Mouse (Mus musculus) brain, adult 2 months (tissue): Measurements from ENCODE around the gene Tgm1.

Source experiments
- DNase-seq: peaks from one replicate; pipeline ENCODE4 v3.0.0; 2011; ENCODE audit warnings: low read depth, low spot score

The Tgm1 gene

DNA sequence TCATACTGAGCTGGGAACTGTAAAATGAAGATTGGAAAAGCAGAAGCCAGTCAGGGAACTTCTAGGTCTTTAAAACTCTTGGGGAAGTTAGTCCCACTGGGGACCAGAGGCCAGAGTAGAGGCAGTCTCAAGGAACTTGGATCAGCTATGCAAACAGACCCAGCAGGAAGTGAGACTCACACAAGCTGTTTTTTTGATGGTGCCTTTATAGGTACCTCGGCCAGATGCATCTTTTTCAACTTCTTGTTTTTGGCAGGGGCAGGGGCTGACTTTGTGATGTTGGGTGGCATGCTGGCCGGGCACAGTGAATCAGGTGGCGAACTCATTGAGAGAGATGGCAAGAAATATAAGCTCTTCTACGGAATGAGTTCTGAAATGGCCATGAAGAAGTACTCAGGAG is 36.1 kb downstream of the Tgm1 start:
- no peak for DNase-seq

- no peak for DNase-seq
Observed at GRCm38 (mm10) chr14:55672741-55673060, 41.0 kb downstream of the Tgm1 start.

DNA sequence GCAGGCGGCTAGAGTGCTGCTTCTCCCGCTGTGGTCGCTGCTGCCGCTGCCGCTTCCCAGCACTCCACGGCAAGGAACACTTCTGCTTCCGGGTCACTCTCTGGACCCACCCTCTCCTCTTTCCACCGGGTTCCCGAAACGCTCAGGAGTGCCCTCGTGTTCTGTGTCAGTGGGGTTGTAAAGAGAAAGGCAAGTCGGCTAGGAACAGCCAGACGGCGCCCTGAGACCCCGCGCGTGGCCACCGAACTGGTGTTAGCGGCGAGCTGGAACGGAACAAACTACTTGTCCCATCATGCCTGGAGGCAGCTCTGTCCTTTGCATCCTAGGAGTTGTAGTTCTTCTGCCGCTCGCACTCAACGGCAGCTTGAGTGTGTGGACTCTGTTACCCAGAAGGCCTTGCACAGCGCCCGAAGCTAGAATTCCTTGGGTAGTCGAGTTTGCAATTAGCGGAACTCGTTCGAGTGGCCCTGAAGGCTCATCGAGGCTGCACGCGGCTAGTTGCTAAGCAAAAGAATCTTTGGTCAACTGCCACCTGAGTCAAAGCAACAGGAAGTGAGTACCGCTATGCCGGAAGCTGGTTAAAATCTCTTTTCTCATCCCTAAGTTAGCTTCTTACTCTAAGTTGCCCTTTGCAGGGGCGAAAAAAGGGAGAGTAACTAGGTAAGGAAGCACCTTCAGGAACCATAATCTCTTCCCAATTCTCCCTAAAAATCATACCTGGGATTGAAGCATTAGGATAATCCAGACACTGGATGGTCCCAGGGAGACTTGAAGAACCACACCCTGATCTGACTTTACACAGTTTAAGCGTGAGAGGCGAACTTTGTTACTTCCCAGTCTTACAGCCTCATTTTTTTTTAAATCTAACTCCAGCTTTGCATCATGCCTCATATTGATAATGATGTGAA is 41.6 kb downstream of the Tgm1 start, which contains the start of the genes Gmpr2 and Nedd8:
TSS of gene Gmpr2 (plus strand) at position 109 of the 908 bp plus-strand sequence.
TSS of gene Nedd8 (minus strand) at position 292 of the 908 bp plus-strand sequence.
- peak; percentile 99 for DNase-seq

- no peak for DNase-seq
Observed at GRCm38 (mm10) chr14:55671486-55671832, 42.3 kb downstream of the Tgm1 start.

- no peak for DNase-seq
Observed at GRCm38 (mm10) chr14:55660636-55661035, 53.1 kb downstream of the Tgm1 start.

GRCm38 (mm10) chr14:55659960-55660573 is 53.7 kb downstream of the Tgm1 start, which contains the start of gene Mdp1:
Gene Mdp1 (minus strand): TSS chr14:55660508.
- DNase-seq = peak; percentile 96

GRCm38 (mm10) chr14:55658011-55658410 is 55.7 kb downstream of the Tgm1 start:
- no peak for DNase-seq

- DNase-seq = no peak
Observed at GRCm38 (mm10) chr14:55656935-55657334, 56.8 kb downstream of the Tgm1 start.

DNA sequence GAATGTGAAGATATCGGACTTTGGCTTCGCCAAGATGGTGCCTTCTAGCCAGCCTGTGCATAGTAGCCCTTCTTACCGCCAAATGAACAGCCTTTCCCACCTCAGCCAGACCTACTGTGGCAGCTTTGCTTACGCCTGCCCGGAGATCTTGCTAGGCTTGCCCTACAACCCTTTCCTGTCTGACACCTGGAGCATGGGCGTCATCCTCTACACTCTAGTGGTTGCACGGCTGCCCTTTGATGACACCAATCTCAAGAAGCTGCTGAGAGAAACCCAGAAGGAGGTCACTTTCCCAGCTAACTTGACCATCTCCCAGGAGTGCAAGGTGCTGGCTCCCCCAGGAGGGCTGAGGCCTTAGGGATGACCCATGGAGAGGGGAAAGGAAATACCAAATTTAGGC is 62.2 kb downstream of the Tgm1 start:
- no peak for DNase-seq
